Mouse (Mus musculus): ENCODE results near the gene Serpina3a. TPM values are rescaled to one million over a fixed set of nuclear protein-coding genes. Genes with fewer than 3 reads are reported as not detected.

The Serpina3a gene
- total RNA-seq, 2 experiments from 2014 or later = not detected

DNA sequence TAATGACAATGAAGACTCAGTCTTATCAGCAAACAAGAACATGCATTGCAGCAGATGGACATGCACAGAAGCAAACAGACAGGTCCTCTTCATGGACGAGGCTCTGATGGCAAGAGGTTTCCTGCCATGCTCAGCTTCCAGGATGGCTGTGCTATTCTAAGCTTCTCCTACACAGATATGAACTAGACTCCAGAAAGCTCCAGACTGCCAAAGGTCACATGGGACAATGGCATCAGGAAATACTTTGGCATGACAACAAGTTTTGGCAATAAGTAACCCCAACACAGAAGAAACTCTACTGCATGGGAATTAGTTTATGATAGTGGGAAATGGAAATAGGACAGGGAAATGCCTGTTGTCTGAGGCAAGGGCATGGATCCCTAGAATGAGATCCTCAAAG, 30.8 kb downstream of the Serpina3a start:
- no peak for DNase-seq

DNA sequence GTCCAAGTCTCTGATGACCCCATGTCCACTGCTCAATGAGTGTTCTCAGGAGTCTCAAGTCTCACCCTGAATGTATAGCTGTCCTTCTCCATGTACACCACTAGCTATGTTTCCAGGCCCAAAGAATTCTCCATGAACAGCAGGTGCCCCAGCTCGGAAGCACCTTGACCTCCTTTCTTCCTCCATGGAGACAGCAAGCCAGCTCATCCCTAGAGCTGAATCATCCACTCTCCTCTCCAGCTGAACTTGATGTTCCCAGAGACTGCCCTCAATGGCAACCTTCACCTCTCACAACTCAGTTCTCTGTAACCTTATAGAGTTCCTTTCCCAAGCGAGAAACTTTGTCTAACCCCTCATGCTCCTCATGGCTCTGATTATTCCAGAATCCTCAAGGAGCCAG, 33.0 kb downstream of the Serpina3a start:
- DNase-seq = no peak

DNA sequence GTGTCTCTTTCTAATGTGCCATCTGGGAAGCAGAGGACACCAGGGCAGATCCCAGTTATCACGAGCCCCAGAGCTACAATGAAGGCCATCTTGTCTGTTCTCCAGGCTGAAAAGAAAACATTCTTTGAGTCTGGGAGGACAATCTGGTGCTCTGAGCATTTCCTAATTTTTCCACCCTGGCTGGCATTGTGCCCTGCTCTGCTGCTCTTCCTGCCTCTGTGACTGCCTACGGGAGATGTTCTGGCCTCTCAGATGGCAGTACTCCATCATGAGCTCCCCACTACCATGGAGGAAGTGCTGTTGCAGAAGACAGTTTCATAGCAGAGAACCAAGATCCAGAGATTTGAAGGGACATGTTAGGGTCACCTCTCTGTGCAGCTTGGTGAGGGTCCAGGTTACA, 39.5 kb downstream of the Serpina3a start:
- no peak for DNase-seq

DNA sequence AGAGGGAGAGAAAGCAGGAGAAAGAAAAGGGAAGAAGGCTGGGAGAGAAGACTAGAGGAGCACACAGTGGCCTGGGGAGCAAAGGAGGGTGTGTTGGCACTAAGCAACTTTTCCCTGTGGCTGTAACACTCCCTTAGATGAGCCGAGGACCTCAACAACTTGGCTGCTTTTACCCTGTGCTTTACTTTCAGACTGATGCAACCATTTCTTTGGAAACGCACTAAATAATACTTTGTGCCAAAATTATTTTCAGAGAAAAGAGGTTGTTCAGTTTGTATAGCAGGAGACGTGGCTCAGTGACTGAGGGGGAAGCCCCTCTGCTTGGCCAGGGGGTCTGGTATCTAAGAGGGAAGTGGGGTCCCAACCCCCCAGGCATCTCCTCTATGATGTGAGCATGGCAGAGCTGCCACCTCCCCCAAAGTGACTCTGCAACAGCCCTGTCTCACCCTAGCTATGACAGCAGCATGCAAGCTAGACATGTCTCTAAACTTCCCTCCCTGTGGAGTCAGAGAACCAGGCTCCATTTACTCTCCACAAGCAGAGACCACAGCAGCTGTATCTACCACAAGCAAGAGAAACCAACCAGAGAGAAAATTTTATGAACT, 40.6 kb downstream of the Serpina3a start:
- DNase-seq = no peak

DNA sequence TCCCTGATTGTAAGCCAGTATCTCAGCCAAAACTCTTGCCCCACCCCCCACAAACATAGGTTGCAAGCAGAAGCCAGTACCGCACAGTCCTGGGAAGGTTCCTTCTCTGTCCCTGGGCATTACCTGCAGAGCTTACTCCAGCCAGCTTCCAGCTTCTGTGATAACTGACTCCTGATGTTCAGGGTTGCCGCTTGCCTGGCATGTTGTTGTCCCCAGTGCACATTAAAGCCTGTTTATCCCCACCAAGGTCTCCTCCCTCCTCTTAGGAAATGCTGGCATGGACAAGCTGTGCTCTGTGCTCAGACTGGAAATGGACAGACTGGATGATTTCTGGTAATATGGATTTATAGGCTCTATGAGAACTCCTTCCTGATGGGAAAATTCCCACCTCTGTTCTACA, 41.1 kb downstream of the Serpina3a start, which contains the start of gene Serpina3c:
Gene Serpina3c (minus strand): TSS at position 215 of the 400 bp plus-strand sequence.
- peak; percentile 11 for DNase-seq

Other genes with a start within 250 kb of the Serpina3a start
- not detected for gene Serpina1a, start 249.2 kb upstream of the Serpina3a start, total RNA-seq (2021)
- not detected for gene Serpina1c, start 207.8 kb upstream of the Serpina3a start, total RNA-seq (2021)
- gene Serpina1e, start 153.7 kb upstream of the Serpina3a start, total RNA-seq (2021) = under 1 TPM in 1 of 2 experiments, not detected in 1; 0.27 TPM
- gene Serpina11, start 122.8 kb upstream of the Serpina3a start, total RNA-seq (2021) = not detected
- not detected for gene Serpina9, start 99.0 kb upstream of the Serpina3a start, total RNA-seq (2021)
- gene Serpina12, start 68.3 kb upstream of the Serpina3a start, total RNA-seq (2021) = not detected
- gene Serpina5, start 11.6 kb upstream of the Serpina3a start, total RNA-seq (2021) = not detected
- not detected for gene Serpina3b, start 15.3 kb downstream of the Serpina3a start, total RNA-seq (2021)
- 1 to 10 TPM in 1 of 2 experiments, under 1 TPM in 1; 0.72 to 6.2 TPM for gene Serpina3c, start 41.1 kb downstream of the Serpina3a start, total RNA-seq (2021)
- not detected for gene Serpina3f, start 101.8 kb downstream of the Serpina3a start, total RNA-seq (2021)
- not detected for gene Serpina3g, start 123.5 kb downstream of the Serpina3a start, total RNA-seq (2021)
- gene Serpina3i, start 150.4 kb downstream of the Serpina3a start, total RNA-seq (2021) = not detected
- gene Serpina3j, start 201.8 kb downstream of the Serpina3a start, total RNA-seq (2021) = not detected
- under 1 TPM; 0.13 to 0.62 TPM for gene Serpina3k, start 225.8 kb downstream of the Serpina3a start, total RNA-seq (2021)
- gene Serpina3m, start 225.8 kb downstream of the Serpina3a start, total RNA-seq (2021) = under 1 TPM in 1 of 2 experiments, not detected in 1; 0.59 TPM

Data from gastrocnemius, postnatal 25 days (tissue).